Mouse (Mus musculus): ENCODE measurements around the gene Mphosph9.
"Not testable (repeated sequence)": the region's sequence is repeated elsewhere in the genome, so short reads cannot be mapped to it uniquely, and the experiment has no call there.

- not testable (repeated sequence) for TF ChIP-seq EP300 (IDR thresholded peaks at IDR 0.05; ENCODE audit: low read depth)
- TF ChIP-seq CTCF (IDR thresholded peaks at IDR 0.05; ENCODE audit: low read depth): peak; percentile 70
Measured at GRCm38 (mm10) chr5:124299307-124299706, 28.5 kb downstream of the Mphosph9 start.

All from liver, postnatal 0 days (tissue).